Mouse (Mus musculus): ENCODE results near the gene Pacrg. TPM values are rescaled to one million over a fixed set of nuclear protein-coding genes. Genes with fewer than 3 reads are reported as not detected.

Gene Pacrg
- total and polyA plus RNA-seq, 3 experiments, result 0.11 TPM; not detected in 2

- no peak for DNase-seq (ENCODE audit: low spot score)
- H3K36me3 ChIP-seq (replicated peaks), result no peaks in the 10 kb centered on the region
- no peak for TF ChIP-seq GATA2 (IDR thresholded peaks at IDR 0.05; ENCODE audit: borderline replicate concordance, low read depth, low read length)
- TF ChIP-seq GATA1 (IDR thresholded peaks at IDR 0.05; ENCODE audit: borderline replicate concordance, low read length), result no peak
- TF ChIP-seq POLR2AphosphoS5 (IDR thresholded peaks at IDR 0.05; ENCODE audit: insufficient replicate concordance, low read depth, low read length), result no peak
- TF ChIP-seq TAL1 (conservative IDR thresholded peaks at IDR 0.05; ENCODE audit: low read depth, low read length), result no peak
- ATAC-seq (ENCODE audit: extremely low read depth, insufficient number of reproducible peaks, low FRiP score, poor library complexity, severe bottlenecking), result no peak
- H3K27me3 ChIP-seq (ENCODE audit: insufficient read depth, low read length), result peaks cover 5% of the 10 kb centered on the region; the same call in 1 of the 2 replicates
- no peak overlapping the region for H3K4me3 ChIP-seq (ENCODE audit: low read depth, low read length)
- no peaks in the 10 kb centered on the region for H3K4me1 ChIP-seq (ENCODE audit: insufficient read depth, low read depth, low read length)
- no peaks in the 10 kb centered on the region for H3K9me3 ChIP-seq (replicated peaks)
Observed at GRCm38 (mm10) chr17:10434867-10435266, 405.2 kb downstream of the Pacrg start.

- DNase-seq (ENCODE audit: low spot score), result no peak
- H3K4me1 ChIP-seq (ENCODE audit: insufficient read depth, low read depth, low read length), result no peaks in the 10 kb centered on the region
- H3K27me3 ChIP-seq (ENCODE audit: insufficient read depth, low read length), result peaks cover 3% of the 10 kb centered on the region
- no peak overlapping the region for H3K4me3 ChIP-seq (ENCODE audit: low read depth, low read length)
- H3K9me3 ChIP-seq (replicated peaks), result no peaks in the 10 kb centered on the region
- no peak for ATAC-seq (ENCODE audit: extremely low read depth, insufficient number of reproducible peaks, low FRiP score, poor library complexity, severe bottlenecking)
- no peaks in the 10 kb centered on the region for H3K36me3 ChIP-seq (replicated peaks)
- TF ChIP-seq POLR2AphosphoS5 (IDR thresholded peaks at IDR 0.05; ENCODE audit: insufficient replicate concordance, low read depth, low read length) (no peak), TAL1 (conservative IDR thresholded peaks at IDR 0.05; ENCODE audit: low read depth, low read length) (no peak), GATA2 (IDR thresholded peaks at IDR 0.05; ENCODE audit: borderline replicate concordance, low read depth, low read length) (no peak), GATA1 (IDR thresholded peaks at IDR 0.05; ENCODE audit: borderline replicate concordance, low read length) (no peak), CTCF (IDR thresholded peaks at IDR 0.05; ENCODE audit: low read depth, low read length) (no peak)
Observed at GRCm38 (mm10) chr17:10432525-10433180, 407.5 kb downstream of the Pacrg start.

- DNase-seq (ENCODE audit: low spot score) (no peak), ATAC-seq (ENCODE audit: extremely low read depth, insufficient number of reproducible peaks, low FRiP score, poor library complexity, severe bottlenecking) (no peak)
- Histone ChIP-seq H3K9me3 (replicated peaks) (no peaks in the 10 kb centered on the region), H3K36me3 (replicated peaks) (no peaks in the 10 kb centered on the region), H3K4me1 (ENCODE audit: insufficient read depth, low read depth, low read length) (no peaks in the 10 kb centered on the region), H3K4me3 (ENCODE audit: low read depth, low read length) (no peak overlapping the region), H3K27me3 (ENCODE audit: insufficient read depth, low read length) (peaks cover 5% of the 10 kb centered on the region)
- TF ChIP-seq CTCF (IDR thresholded peaks at IDR 0.05; ENCODE audit: low read depth, low read length) (no peak), TAL1 (conservative IDR thresholded peaks at IDR 0.05; ENCODE audit: low read depth, low read length) (no peak), GATA1 (IDR thresholded peaks at IDR 0.05; ENCODE audit: borderline replicate concordance, low read length) (no peak), GATA2 (IDR thresholded peaks at IDR 0.05; ENCODE audit: borderline replicate concordance, low read depth, low read length) (no peak), POLR2AphosphoS5 (IDR thresholded peaks at IDR 0.05; ENCODE audit: insufficient replicate concordance, low read depth, low read length) (no peak)
Observed at GRCm38 (mm10) chr17:10431849-10432524, 408.1 kb downstream of the Pacrg start.

- Histone ChIP-seq H3K9me3 (replicated peaks) (no peaks in the 10 kb centered on the region), H3K4me1 (ENCODE audit: insufficient read depth, low read depth, low read length) (no peaks in the 10 kb centered on the region), H3K4me3 (ENCODE audit: low read depth, low read length) (no peak overlapping the region), H3K27me3 (ENCODE audit: insufficient read depth, low read length) (peaks cover 5% of the 10 kb centered on the region; the same call in 1 of the 2 replicates), H3K36me3 (replicated peaks) (no peaks in the 10 kb centered on the region)
- DNase-seq (ENCODE audit: low spot score) (no peak), ATAC-seq (ENCODE audit: extremely low read depth, insufficient number of reproducible peaks, low FRiP score, poor library complexity, severe bottlenecking) (no peak)
- TF ChIP-seq GATA1 (IDR thresholded peaks at IDR 0.05; ENCODE audit: borderline replicate concordance, low read length) (no peak), GATA2 (IDR thresholded peaks at IDR 0.05; ENCODE audit: borderline replicate concordance, low read depth, low read length) (no peak), POLR2AphosphoS5 (IDR thresholded peaks at IDR 0.05; ENCODE audit: insufficient replicate concordance, low read depth, low read length) (no peak), CTCF (IDR thresholded peaks at IDR 0.05; ENCODE audit: low read depth, low read length) (no peak), TAL1 (conservative IDR thresholded peaks at IDR 0.05; ENCODE audit: low read depth, low read length) (no peak)
Observed at GRCm38 (mm10) chr17:10430831-10431230, 409.3 kb downstream of the Pacrg start.

- ATAC-seq (ENCODE audit: extremely low read depth, insufficient number of reproducible peaks, low FRiP score, poor library complexity, severe bottlenecking) (no peak), DNase-seq (ENCODE audit: low spot score) (no peak)
- Histone ChIP-seq H3K27me3 (ENCODE audit: insufficient read depth, low read length) (peaks cover 9% of the 10 kb centered on the region; the same call in 1 of the 2 replicates), H3K4me3 (ENCODE audit: low read depth, low read length) (no peak overlapping the region), H3K9me3 (replicated peaks) (no peaks in the 10 kb centered on the region), H3K36me3 (replicated peaks) (no peaks in the 10 kb centered on the region), H3K4me1 (ENCODE audit: insufficient read depth, low read depth, low read length) (no peaks in the 10 kb centered on the region)
- TF ChIP-seq GATA2 (IDR thresholded peaks at IDR 0.05; ENCODE audit: borderline replicate concordance, low read depth, low read length) (no peak), GATA1 (IDR thresholded peaks at IDR 0.05; ENCODE audit: borderline replicate concordance, low read length) (no peak), TAL1 (conservative IDR thresholded peaks at IDR 0.05; ENCODE audit: low read depth, low read length) (no peak), CTCF (IDR thresholded peaks at IDR 0.05; ENCODE audit: low read depth, low read length) (no peak), POLR2AphosphoS5 (IDR thresholded peaks at IDR 0.05; ENCODE audit: insufficient replicate concordance, low read depth, low read length) (no peak)
Observed at GRCm38 (mm10) chr17:10429406-10429805, 410.7 kb downstream of the Pacrg start.

GRCm38 (mm10) chr17:10425311-10425710 lies 414.8 kb downstream of the Pacrg start:
- ATAC-seq (ENCODE audit: extremely low read depth, insufficient number of reproducible peaks, low FRiP score, poor library complexity, severe bottlenecking) (no peak), DNase-seq (ENCODE audit: low spot score) (no peak)
- H3K4me1 ChIP-seq (ENCODE audit: insufficient read depth, low read depth, low read length), result no peaks in the 10 kb centered on the region

More at GRCm38 (mm10) chr17:10425311-10425710, 414.8 kb downstream of the Pacrg start:
- Histone ChIP-seq H3K9me3 (replicated peaks) (no peaks in the 10 kb centered on the region), H3K36me3 (replicated peaks) (no peaks in the 10 kb centered on the region), H3K4me3 (ENCODE audit: low read depth, low read length) (no peak overlapping the region), H3K27me3 (ENCODE audit: insufficient read depth, low read length) (peaks cover 9% of the 10 kb centered on the region; the same call in 1 of the 2 replicates)
- TF ChIP-seq GATA1 (IDR thresholded peaks at IDR 0.05; ENCODE audit: borderline replicate concordance, low read length), result no peak
- TF ChIP-seq TAL1 (conservative IDR thresholded peaks at IDR 0.05; ENCODE audit: low read depth, low read length), result no peak
- no peak for TF ChIP-seq GATA2 (IDR thresholded peaks at IDR 0.05; ENCODE audit: borderline replicate concordance, low read depth, low read length)
- no peak for TF ChIP-seq CTCF (IDR thresholded peaks at IDR 0.05; ENCODE audit: low read depth, low read length)
- TF ChIP-seq POLR2AphosphoS5 (IDR thresholded peaks at IDR 0.05; ENCODE audit: insufficient replicate concordance, low read depth, low read length), result no peak

All from G1E (cell line).